Mouse (Mus musculus): ENCODE results near the gene Stk38.

GRCm38 (mm10) chr17:29008326-29008650 lies 493 bp upstream of the Stk38 start:
- TF ChIP-seq GATA1 (IDR thresholded peaks at IDR 0.05; ENCODE audit: borderline replicate concordance, low read length) (no peak), FLI1 (IDR thresholded peaks at IDR 0.05; ENCODE audit: low read length) (no peak)

All from megakaryocyte, embryonic 14.5 days (primary cell).